Mouse (Mus musculus) cortical plate, adult 2 months (tissue): ENCODE measurements around the gene Exosc8.

Experiments
- CTCF ChIP-seq: fragments of 200-500 bp; IDR thresholded peaks from 2 replicates; pipeline ENCODE4 v1.5.1; 2011; ENCODE audit warnings: mild to moderate bottlenecking, control low read depth, low read length; ENCODE audit not compliant: insufficient read depth; ENCODE audit errors: extremely low read depth
- POLR2A ChIP-seq: fragments of 200-500 bp; IDR thresholded peaks from 2 replicates; pipeline ENCODE4 v1.6.1; 2011; ENCODE audit warnings: mild to moderate bottlenecking, low read length, control low read depth; ENCODE audit not compliant: insufficient read depth; ENCODE audit errors: extremely low read depth

DNA sequence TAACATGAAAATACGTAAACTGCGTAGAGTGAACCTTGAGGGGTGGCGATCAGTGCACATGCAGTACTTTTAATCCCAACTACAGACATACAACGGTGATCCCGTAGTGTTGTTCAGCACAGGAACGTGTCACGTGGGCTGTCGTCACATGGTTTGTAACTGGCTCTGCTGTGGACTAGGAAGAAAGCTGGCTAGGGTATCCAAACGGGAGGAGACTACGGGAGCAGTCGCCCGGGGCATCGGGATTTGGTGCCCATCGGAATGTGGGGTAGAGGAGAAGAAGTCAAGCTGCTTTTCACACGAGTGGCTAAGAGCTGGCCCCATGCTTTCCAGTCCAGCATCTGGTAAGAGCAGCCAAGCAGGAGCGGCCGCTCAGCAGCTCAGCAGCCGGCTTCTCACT lies 29.2 kb upstream of the Exosc8 start:
- TF ChIP-seq CTCF (no peak), POLR2A (no peak)
